Mouse (Mus musculus): ENCODE results near the gene Prss22. TPM values are rescaled to one million over a fixed set of nuclear protein-coding genes. Genes with fewer than 3 reads are reported as not detected.

The Prss22 gene
- polyA plus RNA-seq (2021), result 0.28 TPM

- H3K27me3 ChIP-seq, result no peaks in the 10 kb centered on the region
- ChIA-PET CTCF (no interaction called here), POLR2A (no interaction called here)
- DNase-seq (ENCODE audit: low read depth, low spot score) (no peak), ATAC-seq (no peak)
- no peak for TF ChIP-seq CTCF (IDR thresholded peaks at IDR 0.05)
- in situ Hi-C loops (cut with MboI; ENCODE audit: low pct_unique_long_range_greater_than_20kb), result no loop called here
These were observed at the start of gene Prss22 for GRCm38 (mm10) chr17:23997901-23998300. Gene Prss22, minus strand, starts transcription at chr17:23998100.

- ATAC-seq, result no peak
These were observed 48.1 kb upstream of the Prss22 start for GRCm38 (mm10) chr17:24046026-24046425.

GRCm38 (mm10) chr17:24045608-24046007 is 47.7 kb upstream of the Prss22 start:
- no peaks in the 10 kb centered on the region for H3K27me3 ChIP-seq
- in situ Hi-C loops (cut with MboI; ENCODE audit: low pct_unique_long_range_greater_than_20kb), result loop anchor here (10.0 kb wide), 1 partner anchor 71 kb away; no protein-coding TSS in a partner anchor
- DNase-seq (ENCODE audit: low read depth, low spot score) (no peak), ATAC-seq (no peak)
- POLR2A ChIA-PET, result interaction anchor here (1.2 kb wide), 1 partner anchor 10 kb away, joined by 3 read pairs; no protein-coding TSS in a partner anchor
- TF ChIP-seq CTCF (IDR thresholded peaks at IDR 0.05), result no peak
- CTCF ChIA-PET, result interaction anchor here (0.8 to 2.0 kb wide), 2 partner anchors 8 to 22 kb away, joined by 3 to 5 read pairs; no protein-coding TSS in a partner anchor

More at GRCm38 (mm10) chr17:24046026-24046425, 48.1 kb upstream of the Prss22 start:
- no peak for TF ChIP-seq CTCF (IDR thresholded peaks at IDR 0.05)
- ChIA-PET POLR2A (interaction anchor here (0.5 to 1.2 kb wide), 2 partner anchors 9 to 37 kb away, joined by 3 to 4 read pairs; no protein-coding TSS in a partner anchor), CTCF (interaction anchor here (0.8 to 2.0 kb wide), 2 partner anchors 8 to 21 kb away, joined by 3 to 5 read pairs; no protein-coding TSS in a partner anchor)
- no peak for DNase-seq (ENCODE audit: low read depth, low spot score)
- H3K27me3 ChIP-seq, result no peaks in the 10 kb centered on the region
- in situ Hi-C loops (cut with MboI; ENCODE audit: low pct_unique_long_range_greater_than_20kb), result loop anchor here (10.0 kb wide), 1 partner anchor 71 kb away; no protein-coding TSS in a partner anchor

GRCm38 (mm10) chr17:24044482-24044881 is 46.6 kb upstream of the Prss22 start:
- ATAC-seq, result no peak
- POLR2A ChIA-PET, result no interaction called here
- no peak for DNase-seq (ENCODE audit: low read depth, low spot score)
- in situ Hi-C loops (cut with MboI; ENCODE audit: low pct_unique_long_range_greater_than_20kb), result loop anchor here (10.0 kb wide), 1 partner anchor 70 kb away; no protein-coding TSS in a partner anchor
- TF ChIP-seq CTCF (IDR thresholded peaks at IDR 0.05), result no peak
- CTCF ChIA-PET, result interaction anchor here (2.0 kb wide), 1 partner anchor 10 kb away, joined by 5 read pairs; no protein-coding TSS in a partner anchor
- H3K27me3 ChIP-seq, result no peaks in the 10 kb centered on the region

- in situ Hi-C loops (cut with MboI; ENCODE audit: low pct_unique_long_range_greater_than_20kb), result no loop called here
- ChIA-PET POLR2A (no interaction called here), CTCF (no interaction called here)
- ATAC-seq (no peak), DNase-seq (ENCODE audit: low read depth, low spot score) (no peak)
- H3K27me3 ChIP-seq, result no peaks in the 10 kb centered on the region
- no peak for TF ChIP-seq CTCF (IDR thresholded peaks at IDR 0.05)
These were observed 39.9 kb upstream of the Prss22 start, which contains the start of gene Prss27 for GRCm38 (mm10) chr17:24037844-24038243. Gene Prss27, plus strand, starts transcription at chr17:24038144.

- ATAC-seq, result no peak
- ChIA-PET POLR2A (no interaction called here), CTCF (interaction anchor here (1.2 kb wide), 1 partner anchor 28 kb away, joined by 3 read pairs; no protein-coding TSS in a partner anchor)
- DNase-seq (ENCODE audit: low read depth, low spot score), result no peak
- no peaks in the 10 kb centered on the region for H3K27me3 ChIP-seq
- TF ChIP-seq CTCF (IDR thresholded peaks at IDR 0.05), result no peak
- in situ Hi-C loops (cut with MboI; ENCODE audit: low pct_unique_long_range_greater_than_20kb), result no loop called here
These were observed 39.5 kb upstream of the Prss22 start for GRCm38 (mm10) chr17:24037360-24037759.

GRCm38 (mm10) chr17:24036954-24037353 is 39.1 kb upstream of the Prss22 start:
- TF ChIP-seq CTCF (IDR thresholded peaks at IDR 0.05), result no peak
- POLR2A ChIA-PET, result interaction anchor here (0.6 kb wide), 1 partner anchor 16 kb away, joined by 3 read pairs; no protein-coding TSS in a partner anchor
- CTCF ChIA-PET, result interaction anchor here (1.2 kb wide), 1 partner anchor 28 kb away, joined by 3 read pairs; no protein-coding TSS in a partner anchor
- H3K27me3 ChIP-seq, result no peaks in the 10 kb centered on the region
- DNase-seq (ENCODE audit: low read depth, low spot score), result no peak
- in situ Hi-C loops (cut with MboI; ENCODE audit: low pct_unique_long_range_greater_than_20kb), result no loop called here
- no peak for ATAC-seq

GRCm38 (mm10) chr17:24035087-24035486 is 37.2 kb upstream of the Prss22 start:
- no peaks in the 10 kb centered on the region for H3K27me3 ChIP-seq
- POLR2A ChIA-PET, result no interaction called here
- CTCF ChIA-PET, result no interaction called here
- ATAC-seq (peak; percentile 97), DNase-seq (ENCODE audit: low read depth, low spot score) (peak; percentile 47)
- no peak for TF ChIP-seq CTCF (IDR thresholded peaks at IDR 0.05)
- in situ Hi-C loops (cut with MboI; ENCODE audit: low pct_unique_long_range_greater_than_20kb), result no loop called here

GRCm38 (mm10) chr17:24030551-24030950 is 32.7 kb upstream of the Prss22 start:
- in situ Hi-C loops (cut with MboI; ENCODE audit: low pct_unique_long_range_greater_than_20kb), result no loop called here
- no peak for TF ChIP-seq CTCF (IDR thresholded peaks at IDR 0.05)
- H3K27me3 ChIP-seq, result no peaks in the 10 kb centered on the region
- ChIA-PET CTCF (interaction anchor here (1.5 kb wide), 1 partner anchor 9 kb away, joined by 3 read pairs; no protein-coding TSS in a partner anchor), POLR2A (no interaction called here)
- DNase-seq (ENCODE audit: low read depth, low spot score) (no peak), ATAC-seq (no peak)

GRCm38 (mm10) chr17:24029477-24029876 is 31.6 kb upstream of the Prss22 start:
- no peak for ATAC-seq
- no peaks in the 10 kb centered on the region for H3K27me3 ChIP-seq
- no peak for TF ChIP-seq CTCF (IDR thresholded peaks at IDR 0.05)
- in situ Hi-C loops (cut with MboI; ENCODE audit: low pct_unique_long_range_greater_than_20kb), result no loop called here
- no peak for DNase-seq (ENCODE audit: low read depth, low spot score)
- POLR2A ChIA-PET, result no interaction called here
- CTCF ChIA-PET, result interaction anchor here (1.5 kb wide), 1 partner anchor 8 kb away, joined by 3 read pairs; no protein-coding TSS in a partner anchor

Measured in Patski (cell line).